Mouse (Mus musculus) C2C12 (cell line): ENCODE results near the gene Myl7.
A peak's percentile ranks its signal among the peaks of the same experiment; 100 is the strongest.

ENCODE experiments used
- CEBPB ChIP-seq: IDR thresholded peaks from one replicate; pipeline ENCODE4 v1.6.1; 2011; ENCODE audit warnings: low read depth, mild to moderate bottlenecking, control low read depth, moderate library complexity
- CTCF ChIP-seq: IDR thresholded peaks from one replicate; pipeline ENCODE4 v1.5.1; 2011; ENCODE audit not compliant: control insufficient read depth, insufficient read depth, insufficient read length
- FOSL1 ChIP-seq: IDR thresholded peaks from one replicate; pipeline ENCODE4 v1.8.0; 2011; ENCODE audit warnings: mild to moderate bottlenecking, low read length; ENCODE audit not compliant: poor library complexity, insufficient read depth, severe bottlenecking
- MAX ChIP-seq: IDR thresholded peaks from one replicate; pipeline ENCODE4 v1.6.1; 2011; ENCODE audit warnings: mild to moderate bottlenecking, control low read depth
- MYOD1 ChIP-seq: IDR thresholded peaks from one replicate; pipeline ENCODE4 v1.6.1; 2011; ENCODE audit warnings: low read depth; ENCODE audit not compliant: control insufficient read depth, insufficient read length
- MYOG ChIP-seq: IDR thresholded peaks from one replicate; pipeline ENCODE4 v1.6.1; 2011; ENCODE audit not compliant: control insufficient read depth, insufficient read length; ENCODE audit errors: extremely low read depth
- USF1 ChIP-seq: IDR thresholded peaks from one replicate; pipeline ENCODE4 v1.6.1; 2011; ENCODE audit warnings: low read depth, mild to moderate bottlenecking, control low read depth, moderate library complexity

- TF ChIP-seq MAX = peak; percentile 84
- no peak for TF ChIP-seq CTCF
- no peak for TF ChIP-seq USF1
- no peak for TF ChIP-seq CEBPB
- TF ChIP-seq FOSL1 = no peak
- TF ChIP-seq MYOD1 = no peak
- TF ChIP-seq MYOG = no peak
Measured at GRCm38 (mm10) chr11:5877921-5878526, 20.6 kb downstream of the Myl7 start, which contains the start of gene Pold2.
